Mouse (Mus musculus) frontal cortex, postnatal 10 days (tissue): ENCODE data around the gene Ciz1.
A peak's percentile ranks its signal among the peaks of the same experiment; 100 is the strongest.

Source experiments
- DNase-seq, 2 experiments: peaks; one replicate each; pipeline ENCODE4 v3.0.0; 2022; ENCODE audit warnings: low spot score in 2 of 2, mixed read lengths in 1 of 2

Ciz1 gene

DNA sequence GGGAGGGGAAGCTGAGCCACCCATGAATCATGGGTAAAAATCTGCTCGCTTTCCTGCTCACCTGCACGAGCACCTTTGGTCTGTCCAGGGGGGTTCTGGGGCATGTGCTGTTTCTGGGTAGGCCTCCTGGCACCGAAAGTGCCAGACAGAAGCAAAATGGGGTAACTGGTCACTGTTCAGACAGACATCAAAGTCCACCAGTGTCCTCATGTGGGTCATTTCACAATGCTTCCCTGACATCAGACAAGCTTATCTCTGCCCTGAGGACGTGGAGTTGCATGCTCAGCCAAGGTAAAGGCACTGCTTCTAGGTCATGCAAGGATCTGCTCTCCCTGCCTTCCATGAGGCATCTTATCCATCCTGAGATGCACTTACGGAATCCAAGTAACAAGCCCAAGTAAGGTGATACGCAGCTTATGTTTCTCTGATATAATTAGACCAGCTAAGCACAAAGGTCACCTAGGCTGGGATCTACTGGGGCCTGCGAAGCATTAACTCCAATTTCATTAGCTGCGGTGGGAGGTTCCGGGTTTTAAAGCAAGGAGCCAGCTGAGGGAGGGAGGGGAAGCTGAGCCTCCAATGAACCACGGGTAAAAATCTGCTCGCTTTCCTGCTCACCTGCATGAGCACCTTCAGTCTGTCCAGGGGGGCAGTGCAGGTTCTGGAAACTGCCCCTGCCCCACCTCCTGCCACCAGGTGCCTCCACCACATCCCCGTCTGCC lies 66.5 kb downstream of the Ciz1 start:
- no peak for DNase-seq

- no peak for DNase-seq
Observed at GRCm38 (mm10) chr2:32419359-32419758, 67.2 kb downstream of the Ciz1 start.

- no peak for DNase-seq
Observed at GRCm38 (mm10) chr2:32420066-32420608, 68.0 kb downstream of the Ciz1 start.

GRCm38 (mm10) chr2:32420647-32421046 lies 68.5 kb downstream of the Ciz1 start:
- no peak for DNase-seq

DNA sequence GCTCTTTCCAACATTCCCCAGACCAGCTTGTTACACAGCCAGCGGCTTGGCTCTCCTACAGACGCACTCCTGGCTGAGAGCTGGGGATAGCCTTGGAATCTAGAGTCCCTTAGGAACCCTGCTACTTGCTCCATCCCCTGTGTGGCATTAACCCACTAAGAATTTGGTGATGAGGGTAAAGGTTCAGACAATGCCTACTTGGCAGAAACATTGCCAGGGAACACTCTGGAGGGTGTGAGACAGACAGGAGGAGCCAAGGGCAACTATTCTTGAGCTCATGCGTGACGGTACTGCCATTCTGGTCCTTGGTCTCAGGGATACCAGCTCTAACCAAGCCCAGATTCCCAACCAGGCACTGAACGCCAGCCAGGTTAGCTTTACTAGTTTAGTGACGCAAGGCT lies 69.7 kb downstream of the Ciz1 start:
- DNase-seq: no peak

- DNase-seq: peak in 1 of 2 experiments; percentile 40
Observed at GRCm38 (mm10) chr2:32423481-32424331, 71.6 kb downstream of the Ciz1 start.

DNA sequence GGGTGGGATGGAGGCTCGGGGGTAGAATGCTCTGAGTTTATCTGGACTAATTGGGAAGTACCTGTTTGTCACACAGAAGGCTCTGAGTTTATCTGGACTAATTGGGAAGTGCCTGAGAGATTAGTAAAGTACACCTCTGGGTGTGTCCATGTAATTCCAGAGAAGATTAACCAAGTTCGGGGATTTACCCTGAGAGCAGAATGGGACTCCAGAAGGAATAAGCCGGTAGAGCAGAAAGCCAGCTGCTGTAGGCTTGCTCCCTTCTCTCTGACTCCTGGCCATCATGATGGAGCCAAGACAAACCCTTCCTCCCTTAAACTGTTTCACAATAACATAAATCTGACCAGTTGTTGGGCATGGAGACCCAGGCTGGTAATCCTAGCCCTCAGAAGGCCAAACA lies 72.7 kb downstream of the Ciz1 start:
- DNase-seq: no peak

DNA sequence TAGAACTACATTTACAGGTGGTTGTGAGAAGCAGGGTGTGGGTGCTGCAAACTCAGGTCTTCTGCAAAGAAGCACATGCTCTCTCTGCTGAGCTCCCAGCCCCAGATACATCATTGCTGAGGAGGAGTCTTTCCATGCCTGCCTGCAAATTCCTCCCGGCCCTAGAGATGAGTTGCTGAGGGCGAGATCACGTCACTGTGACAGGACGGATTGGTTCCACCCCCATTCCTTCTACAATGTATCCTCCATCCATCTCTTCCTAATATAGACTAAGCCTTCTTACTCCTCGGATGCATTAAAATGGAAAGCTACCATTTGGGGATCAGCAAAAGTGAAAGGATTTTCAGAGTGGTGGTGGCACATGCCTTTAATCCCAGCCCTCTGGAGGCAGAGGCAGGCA lies 73.4 kb downstream of the Ciz1 start:
- no peak for DNase-seq

GRCm38 (mm10) chr2:32426141-32426540 lies 74.0 kb downstream of the Ciz1 start:
- no peak for DNase-seq

DNA sequence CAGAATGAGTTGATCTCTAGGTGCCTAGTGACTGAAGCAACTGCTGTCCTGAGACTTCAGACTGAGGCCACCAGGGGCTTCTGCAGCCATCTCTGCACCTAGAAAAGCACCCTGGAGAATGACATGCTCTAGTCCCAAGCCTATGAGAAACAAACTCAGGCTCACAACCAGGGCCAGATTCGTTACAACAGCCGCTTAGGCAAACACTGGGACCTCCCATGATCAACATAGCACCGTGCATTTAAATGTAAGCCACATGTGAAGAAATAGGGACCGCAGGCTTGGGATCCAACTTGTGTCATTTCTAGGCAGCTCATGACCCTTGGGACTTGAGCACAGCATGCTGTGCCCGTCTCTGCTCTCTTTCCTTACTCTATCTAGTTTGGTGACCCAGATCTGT lies 75.6 kb downstream of the Ciz1 start:
- DNase-seq: no peak

GRCm38 (mm10) chr2:32428262-32428722 lies 76.2 kb downstream of the Ciz1 start:
- DNase-seq: peak; percentile 48 to 67

- no peak for DNase-seq
Observed at GRCm38 (mm10) chr2:32429215-32429891, 77.2 kb downstream of the Ciz1 start.
